Mouse (Mus musculus): ENCODE measurements around the gene Pgpep1. TPM values are rescaled to one million over a fixed set of nuclear protein-coding genes. Genes with fewer than 3 reads are reported as not detected.

The Pgpep1 gene
- total and polyA plus RNA-seq, 2 experiments: 42.6 to 91.3 TPM

DNA sequence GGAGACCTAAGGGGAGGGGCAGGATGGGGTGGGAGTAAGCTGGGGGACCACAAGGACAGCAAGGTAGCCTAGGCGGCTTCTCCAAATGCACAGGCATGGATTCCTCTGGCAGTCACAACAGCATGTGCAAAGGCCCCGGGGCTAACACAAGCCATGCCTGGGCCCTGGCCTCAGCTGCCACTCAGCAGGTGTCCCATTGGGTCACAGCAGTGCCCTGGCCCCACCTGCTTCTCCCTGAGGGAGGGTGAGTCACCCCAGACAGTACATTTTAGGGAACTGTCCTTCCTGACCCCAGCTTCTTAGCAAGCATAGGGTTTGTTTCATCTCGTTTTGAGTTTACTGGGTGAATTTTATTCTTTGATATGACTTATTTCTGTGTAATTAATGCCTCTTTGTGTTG, 22.5 kb upstream of the Pgpep1 start:
- no peaks in the 10 kb centered on the region for H3K36me3 ChIP-seq (ENCODE audit: control insufficient read depth, insufficient read depth, low read length)
- peaks cover 21% of the 10 kb centered on the region for H3K4me1 ChIP-seq (ENCODE audit: control insufficient read depth, insufficient read depth, low read length)
- DNase-seq (ENCODE audit: extremely low read depth, low read depth, low spot score): no peak
- 80% methylated on average over 3 of the region's 3 CpGs for WGBS
- no peaks in the 10 kb centered on the region for H3K79me2 ChIP-seq (ENCODE audit: control insufficient read depth, insufficient read depth, low read length)
- H3K27me3 ChIP-seq (ENCODE audit: control insufficient read depth, insufficient read depth, low read length): no peaks in the 10 kb centered on the region
- no peak overlapping the region for H3K4me3 ChIP-seq (ENCODE audit: insufficient read depth, low read depth, low read length)
- no peak overlapping the region for H3K27ac ChIP-seq (replicated peaks; ENCODE audit: insufficient read depth, low read depth, low read length)
- no peak overlapping the region for H3K9ac ChIP-seq (ENCODE audit: low read depth, low read length)
- TF ChIP-seq POLR2A (IDR thresholded peaks at IDR 0.05; ENCODE audit: extremely low read depth, insufficient read depth, low read length) (no peak), CTCF (IDR thresholded peaks at IDR 0.05; ENCODE audit: low read depth, low read length) (no peak)

DNA sequence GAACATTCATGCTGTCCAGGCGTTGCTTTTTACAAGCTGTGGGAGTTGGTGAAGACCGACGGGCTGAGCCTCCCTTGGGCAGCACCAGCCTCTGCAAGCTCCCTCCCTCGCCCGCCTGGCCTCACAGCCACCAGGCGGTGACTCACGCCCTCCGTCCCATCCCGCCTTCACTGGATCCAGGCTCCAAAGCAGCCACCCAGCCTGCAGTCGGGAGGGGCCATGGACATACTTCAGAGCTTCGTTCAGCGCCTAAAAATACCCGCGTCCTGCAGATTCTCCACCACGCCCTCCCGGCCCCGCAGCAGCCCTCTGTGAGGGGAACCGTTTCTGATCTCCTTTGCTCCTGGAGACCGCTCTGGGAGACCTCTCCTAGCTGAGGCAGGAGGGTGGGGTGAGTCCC, 22.0 kb upstream of the Pgpep1 start:
- WGBS: 70% methylated on average over 19 of the region's 19 CpGs
- no peak overlapping the region for H3K9ac ChIP-seq (ENCODE audit: low read depth, low read length)
- no peak for TF ChIP-seq CTCF (IDR thresholded peaks at IDR 0.05; ENCODE audit: low read depth, low read length)
- TF ChIP-seq POLR2A (IDR thresholded peaks at IDR 0.05; ENCODE audit: extremely low read depth, insufficient read depth, low read length): no peak
- peaks cover 17% of the 10 kb centered on the region for H3K4me1 ChIP-seq (ENCODE audit: control insufficient read depth, insufficient read depth, low read length)
- no peaks in the 10 kb centered on the region for H3K27me3 ChIP-seq (ENCODE audit: control insufficient read depth, insufficient read depth, low read length)
- DNase-seq (ENCODE audit: extremely low read depth, low read depth, low spot score): no peak
- H3K4me3 ChIP-seq (ENCODE audit: insufficient read depth, low read depth, low read length): no peak overlapping the region
- no peaks in the 10 kb centered on the region for H3K36me3 ChIP-seq (ENCODE audit: control insufficient read depth, insufficient read depth, low read length)
- no peak overlapping the region for H3K27ac ChIP-seq (replicated peaks; ENCODE audit: insufficient read depth, low read depth, low read length)
- H3K79me2 ChIP-seq (ENCODE audit: control insufficient read depth, insufficient read depth, low read length): no peaks in the 10 kb centered on the region

DNA sequence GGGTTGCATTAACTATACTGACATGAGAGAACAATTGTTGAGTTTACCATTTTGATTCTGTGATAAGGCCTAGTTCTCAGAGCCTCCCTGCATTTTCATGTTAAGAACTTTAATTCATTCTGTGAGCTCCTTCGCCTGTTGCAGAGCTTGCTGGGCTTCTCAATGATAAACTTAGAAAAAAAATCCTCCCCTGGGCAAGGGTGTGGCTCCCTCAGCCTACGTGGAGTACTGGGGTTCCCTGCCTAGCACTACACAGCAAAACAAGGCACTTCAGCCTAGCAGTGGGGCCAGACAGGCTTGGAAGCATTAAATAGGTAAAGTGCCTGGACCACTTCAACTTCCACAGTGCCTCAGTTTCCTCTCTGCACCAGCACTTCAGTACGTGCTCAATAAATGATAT, 21.2 kb upstream of the Pgpep1 start:
- Histone ChIP-seq H3K27me3 (ENCODE audit: control insufficient read depth, insufficient read depth, low read length) (no peaks in the 10 kb centered on the region), H3K36me3 (ENCODE audit: control insufficient read depth, insufficient read depth, low read length) (no peaks in the 10 kb centered on the region), H3K4me3 (ENCODE audit: insufficient read depth, low read depth, low read length) (no peak overlapping the region), H3K79me2 (ENCODE audit: control insufficient read depth, insufficient read depth, low read length) (no peaks in the 10 kb centered on the region), H3K9ac (ENCODE audit: low read depth, low read length) (no peak overlapping the region), H3K4me1 (ENCODE audit: control insufficient read depth, insufficient read depth, low read length) (peaks cover 16% of the 10 kb centered on the region), H3K27ac (replicated peaks; ENCODE audit: insufficient read depth, low read depth, low read length) (no peak overlapping the region)
- no peak for DNase-seq (ENCODE audit: extremely low read depth, low read depth, low spot score)
- no peak for TF ChIP-seq POLR2A (IDR thresholded peaks at IDR 0.05; ENCODE audit: extremely low read depth, insufficient read depth, low read length)
- no peak for TF ChIP-seq CTCF (IDR thresholded peaks at IDR 0.05; ENCODE audit: low read depth, low read length)
- WGBS: 91% methylated on average over 3 of the region's 3 CpGs

DNA sequence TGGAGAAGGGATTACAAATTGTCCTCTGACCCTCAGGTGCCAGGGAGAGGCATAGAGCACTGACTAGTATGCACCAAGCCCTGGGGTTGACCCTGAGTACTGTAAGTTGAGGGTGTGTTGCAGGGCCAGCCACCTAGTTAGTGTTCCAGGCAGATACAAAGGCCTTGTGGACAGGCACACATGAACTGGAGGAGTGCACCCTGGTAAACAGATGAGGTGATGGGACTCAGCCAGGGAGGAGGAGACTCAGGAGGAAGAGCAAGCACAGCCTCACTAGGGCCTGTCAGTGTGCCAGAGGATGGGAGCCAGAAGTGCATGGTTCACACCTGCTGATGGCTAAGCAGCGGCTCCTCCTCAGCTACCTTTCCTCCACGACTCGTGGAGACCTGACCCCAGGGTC, 19.9 kb upstream of the Pgpep1 start:
- Histone ChIP-seq H3K4me3 (ENCODE audit: insufficient read depth, low read depth, low read length) (no peak overlapping the region), H3K9ac (ENCODE audit: low read depth, low read length) (peak overlapping the region; percentile 21; the same call in 1 of the 2 replicates), H3K79me2 (ENCODE audit: control insufficient read depth, insufficient read depth, low read length) (no peaks in the 10 kb centered on the region), H3K27me3 (ENCODE audit: control insufficient read depth, insufficient read depth, low read length) (no peaks in the 10 kb centered on the region), H3K36me3 (ENCODE audit: control insufficient read depth, insufficient read depth, low read length) (no peaks in the 10 kb centered on the region), H3K27ac (replicated peaks; ENCODE audit: insufficient read depth, low read depth, low read length) (peak overlapping the region; percentile 80), H3K4me1 (ENCODE audit: control insufficient read depth, insufficient read depth, low read length) (peaks cover 16% of the 10 kb centered on the region)
- 15% methylated on average over 3 of the region's 3 CpGs for WGBS
- peak; percentile 100 for DNase-seq (ENCODE audit: extremely low read depth, low read depth, low spot score)
- TF ChIP-seq CTCF (IDR thresholded peaks at IDR 0.05; ENCODE audit: low read depth, low read length): no peak
- no peak for TF ChIP-seq POLR2A (IDR thresholded peaks at IDR 0.05; ENCODE audit: extremely low read depth, insufficient read depth, low read length)

DNA sequence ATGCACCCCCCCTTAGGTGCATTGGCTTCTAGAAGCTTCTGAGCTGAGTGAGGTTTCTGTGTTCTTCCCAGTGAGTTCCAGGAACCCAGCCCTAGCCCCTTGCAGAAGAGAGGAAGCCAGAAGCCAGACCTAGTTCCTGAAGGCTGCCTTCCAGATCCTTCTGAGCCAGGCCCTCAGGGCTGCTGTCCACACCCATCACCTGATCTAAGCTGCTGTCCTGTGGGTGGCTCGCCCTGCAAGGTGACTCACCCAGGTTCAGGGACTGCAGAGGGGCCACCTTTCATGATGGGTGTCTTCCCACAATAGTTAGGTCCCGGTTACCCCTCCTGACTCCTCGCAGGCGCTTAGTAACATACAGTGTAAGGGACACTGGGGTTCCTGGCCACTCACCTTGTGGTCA, 19.2 kb upstream of the Pgpep1 start:
- Histone ChIP-seq H3K27ac (replicated peaks; ENCODE audit: insufficient read depth, low read depth, low read length) (peak overlapping the region; percentile 80), H3K27me3 (ENCODE audit: control insufficient read depth, insufficient read depth, low read length) (no peaks in the 10 kb centered on the region), H3K4me3 (ENCODE audit: insufficient read depth, low read depth, low read length) (no peak overlapping the region), H3K9ac (ENCODE audit: low read depth, low read length) (no peak overlapping the region), H3K4me1 (ENCODE audit: control insufficient read depth, insufficient read depth, low read length) (peaks cover 16% of the 10 kb centered on the region), H3K36me3 (ENCODE audit: control insufficient read depth, insufficient read depth, low read length) (no peaks in the 10 kb centered on the region), H3K79me2 (ENCODE audit: control insufficient read depth, insufficient read depth, low read length) (no peaks in the 10 kb centered on the region)
- TF ChIP-seq POLR2A (IDR thresholded peaks at IDR 0.05; ENCODE audit: extremely low read depth, insufficient read depth, low read length) (no peak), CTCF (IDR thresholded peaks at IDR 0.05; ENCODE audit: low read depth, low read length) (no peak)
- no peak for DNase-seq (ENCODE audit: extremely low read depth, low read depth, low spot score)
- 57% methylated on average over 4 of the region's 4 CpGs for WGBS

DNA sequence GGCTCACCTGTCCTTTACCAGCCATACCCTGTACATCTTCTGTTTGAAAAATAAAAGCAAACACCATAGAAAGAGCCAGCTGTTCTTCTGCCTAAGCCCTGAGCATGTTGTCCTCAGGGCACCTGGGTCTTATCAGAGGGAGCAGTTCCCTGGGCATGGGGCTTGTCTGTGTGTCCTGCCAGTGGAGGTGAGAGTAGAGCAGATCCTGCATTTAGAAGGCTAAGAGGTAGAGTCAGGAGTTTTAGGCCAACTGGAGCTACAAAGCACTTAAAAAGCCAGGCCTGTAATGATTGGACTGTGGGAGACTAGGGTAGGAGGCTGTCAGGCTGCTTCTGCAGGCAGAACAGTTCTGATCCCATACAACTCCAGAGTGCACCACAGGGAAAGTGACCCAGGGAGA, 18.5 kb upstream of the Pgpep1 start:
- H3K4me1 ChIP-seq (ENCODE audit: control insufficient read depth, insufficient read depth, low read length): peaks cover 23% of the 10 kb centered on the region
- TF ChIP-seq CTCF (IDR thresholded peaks at IDR 0.05; ENCODE audit: low read depth, low read length): no peak
- TF ChIP-seq POLR2A (IDR thresholded peaks at IDR 0.05; ENCODE audit: extremely low read depth, insufficient read depth, low read length): no peak

More for the DNA sequence above, 18.5 kb upstream of the Pgpep1 start:
- DNase-seq (ENCODE audit: extremely low read depth, low read depth, low spot score): no peak
- no peaks in the 10 kb centered on the region for H3K27me3 ChIP-seq (ENCODE audit: control insufficient read depth, insufficient read depth, low read length)
- no peak overlapping the region for H3K4me3 ChIP-seq (ENCODE audit: insufficient read depth, low read depth, low read length)
- H3K9ac ChIP-seq (ENCODE audit: low read depth, low read length): no peak overlapping the region
- no peaks in the 10 kb centered on the region for H3K36me3 ChIP-seq (ENCODE audit: control insufficient read depth, insufficient read depth, low read length)
- no peaks in the 10 kb centered on the region for H3K79me2 ChIP-seq (ENCODE audit: control insufficient read depth, insufficient read depth, low read length)
- no peak overlapping the region for H3K27ac ChIP-seq (replicated peaks; ENCODE audit: insufficient read depth, low read depth, low read length)
